Mouse (Mus musculus) hindbrain, embryonic 10.5 days (tissue): ENCODE measurements around the gene Slco6c1. TPM values are rescaled to one million over a fixed set of nuclear protein-coding genes. Genes with fewer than 3 reads are reported as not detected.

Experiments
- DNase-seq: peaks from one replicate; pipeline ENCODE4 v3.0.0-alpha.2; 2017; ENCODE audit warnings: low spot score
- H3K27ac ChIP-seq: fragments of 300-500 bp; sonication (generic); 2 replicates; pipeline ENCODE4 v1.5.1; 2016; ENCODE audit warnings: mild to moderate bottlenecking, moderate library complexity
- H3K27me3 ChIP-seq: fragments of 300-500 bp; sonication (generic); 2 replicates; pipeline ENCODE4 v1.6.1; 2016; ENCODE audit warnings: mild to moderate bottlenecking; ENCODE audit not compliant: poor library complexity, insufficient read depth, severe bottlenecking
- H3K36me3 ChIP-seq: fragments of 300-500 bp; sonication (generic); 2 replicates; pipeline ENCODE4 v1.6.1; 2016; ENCODE audit warnings: mild to moderate bottlenecking, moderate library complexity
- H3K4me1 ChIP-seq: fragments of 300-500 bp; sonication (generic); replicated peaks from 2 replicates; pipeline ENCODE4 v1.6.1; 2016; ENCODE audit warnings: mild to moderate bottlenecking
- H3K4me3 ChIP-seq: fragments of 300-500 bp; sonication (generic); 2 replicates; pipeline ENCODE4 v1.5.1; 2016; ENCODE audit warnings: mild to moderate bottlenecking, moderate library complexity
- H3K9me3 ChIP-seq: fragments of 300-500 bp; sonication (generic); 2 replicates; pipeline ENCODE4 v1.6.1; 2016; ENCODE audit warnings: mild to moderate bottlenecking, moderate library complexity
- WGBS: fragments of 180-500 bp; shearing (Covaris S2); methylation state at CpG from one replicate; pipeline ENCODE4 v1.1.7; 2016; 5-methylcytosine and 5-hydroxymethylcytosine counted together
- polyA plus RNA-seq: library from polyadenylated mRNA; unstranded; fragments of >200 nt; fragmentation: Nextera tagmentation; extraction: Ambion mirVana; gene quantifications from 2 replicates; pipeline ENCODE4 v1.2.1, GENCODE M21; 2016

Gene Slco6c1
- not detected in 2 replicates for polyA plus RNA-seq

DNA sequence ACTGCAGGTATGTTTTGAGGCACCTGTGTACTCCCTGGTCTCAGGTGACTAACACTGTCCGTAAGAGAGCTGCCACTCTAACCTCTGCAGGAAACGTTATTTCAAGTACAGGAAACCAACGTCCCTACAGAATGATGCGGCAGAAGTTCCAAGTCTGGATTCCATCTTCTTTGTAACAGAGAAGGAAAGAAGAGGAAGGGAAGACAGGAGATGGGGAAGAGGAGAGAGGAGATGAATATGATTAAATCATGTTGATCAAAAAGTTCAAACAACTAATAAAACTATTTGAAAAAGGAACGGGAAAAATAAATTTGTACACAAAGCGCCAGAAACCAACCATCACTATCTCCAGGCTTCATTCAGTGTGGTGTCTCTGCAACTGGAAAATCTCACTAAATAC lies at the start of gene Slco6c1:
TSS of gene Slco6c1 (minus strand) at position 101 of the 400 bp plus-strand sequence.
- Histone ChIP-seq H3K4me1 (no peaks in the 10 kb centered on the region), H3K27me3 (no peaks in the 10 kb centered on the region), H3K27ac (no peak within 1 kb of the TSS), H3K36me3 (no peaks in the 10 kb centered on the region), H3K4me3 (no peak within 1 kb of the TSS), H3K9me3 (no peaks in the 10 kb centered on the region)
- WGBS: 92% methylated on average over 6 of the region's 6 CpGs
- no peak for DNase-seq

DNA sequence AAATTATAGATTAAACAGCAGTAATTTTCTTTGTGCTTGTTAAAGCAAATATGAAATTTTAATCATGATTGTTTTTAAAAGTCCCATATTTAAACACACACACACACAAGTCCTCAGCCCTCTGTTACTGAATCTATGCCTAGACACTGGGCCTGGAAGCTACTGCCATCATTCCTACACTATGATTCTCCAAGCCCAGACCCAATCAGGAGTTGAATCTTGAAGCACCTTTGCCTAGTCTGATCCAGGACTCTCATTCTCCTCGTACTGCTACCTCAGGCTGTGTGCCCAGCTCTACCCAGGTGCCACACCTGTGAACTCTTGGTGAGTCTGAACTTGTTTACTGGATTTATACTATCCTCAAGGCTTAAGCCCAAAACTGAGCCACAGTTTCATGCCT lies 89.1 kb downstream of the Slco6c1 start:
- Histone ChIP-seq H3K27me3 (no peaks in the 10 kb centered on the region), H3K4me1 (no peaks in the 10 kb centered on the region), H3K4me3 (no peak overlapping the region), H3K27ac (no peak overlapping the region), H3K9me3 (no peaks in the 10 kb centered on the region), H3K36me3 (no peaks in the 10 kb centered on the region)
- DNase-seq: no peak
- 67% methylated on average over 1 of the region's 1 CpGs for WGBS

DNA sequence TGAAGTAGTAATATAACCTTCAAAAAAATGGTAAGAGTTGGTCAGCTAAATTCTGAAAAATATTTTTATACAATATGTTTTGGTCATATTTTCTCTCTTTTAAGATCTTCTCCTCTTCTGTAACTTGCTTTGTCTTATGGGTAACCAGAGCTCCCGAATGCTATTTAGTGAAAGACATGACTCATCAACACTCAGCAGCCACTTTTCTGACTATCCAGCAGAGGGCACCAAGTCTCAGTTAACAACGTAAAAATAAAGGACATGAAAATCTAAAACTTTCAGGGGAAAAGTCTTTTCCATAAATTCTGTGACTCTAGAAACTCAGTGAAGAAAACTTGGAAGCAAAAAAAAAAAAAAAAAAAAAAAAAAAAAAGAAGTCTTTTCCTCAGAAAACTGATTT lies 89.6 kb downstream of the Slco6c1 start:
- Histone ChIP-seq H3K27me3 (no peaks in the 10 kb centered on the region), H3K4me1 (no peaks in the 10 kb centered on the region), H3K9me3 (no peaks in the 10 kb centered on the region), H3K4me3 (no peak overlapping the region), H3K27ac (no peak overlapping the region), H3K36me3 (no peaks in the 10 kb centered on the region)
- WGBS: 21% methylated on average over 2 of the region's 2 CpGs
- DNase-seq: no peak

DNA sequence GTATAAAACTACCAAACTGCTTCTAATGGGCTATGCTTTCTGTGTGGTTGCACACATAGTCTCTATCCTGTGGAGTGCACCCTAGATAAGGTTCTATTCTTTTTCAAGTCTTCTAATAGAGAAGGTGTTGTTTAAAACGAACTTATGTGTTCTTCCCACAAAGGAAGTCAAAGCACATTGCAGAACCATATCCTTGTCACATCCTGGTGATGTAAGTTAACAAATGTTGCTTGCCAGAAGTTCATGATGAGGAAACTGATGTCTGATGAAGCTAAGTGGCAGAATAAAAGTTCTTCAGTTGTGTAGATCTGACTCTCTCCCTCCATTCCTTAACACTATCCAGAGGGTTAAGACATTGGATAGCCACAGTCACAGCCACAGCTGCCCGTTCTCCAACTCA lies 90.1 kb downstream of the Slco6c1 start:
- no peak for DNase-seq
- 78% methylated on average over 2 of the region's 2 CpGs for WGBS
- H3K9me3 ChIP-seq: no peaks in the 10 kb centered on the region
- H3K4me3 ChIP-seq: no peak overlapping the region
- H3K36me3 ChIP-seq: no peaks in the 10 kb centered on the region
- no peak overlapping the region for H3K27ac ChIP-seq
- no peaks in the 10 kb centered on the region for H3K27me3 ChIP-seq
- no peaks in the 10 kb centered on the region for H3K4me1 ChIP-seq

DNA sequence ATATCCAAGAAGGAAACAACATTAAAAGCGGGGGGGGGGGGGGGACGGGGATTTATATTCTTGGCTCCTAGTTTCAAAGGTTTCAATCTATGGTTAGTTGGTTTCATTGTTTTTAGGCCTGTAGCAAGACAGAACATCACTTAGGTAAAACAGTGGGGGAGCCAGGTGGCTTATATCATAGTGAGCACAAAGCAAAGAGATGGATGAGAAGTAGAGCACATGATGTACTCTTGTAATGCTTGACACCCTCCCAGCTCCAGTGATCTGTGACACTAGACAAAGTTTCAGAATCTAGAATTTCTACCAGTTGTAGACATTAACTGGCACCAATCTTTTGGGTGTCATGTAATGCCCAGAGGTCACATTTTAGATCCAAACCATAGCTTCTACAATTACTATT lies 106.7 kb downstream of the Slco6c1 start:
- no peaks in the 10 kb centered on the region for H3K9me3 ChIP-seq
- no peaks in the 10 kb centered on the region for H3K4me1 ChIP-seq
- 87% methylated on average over 2 of the region's 2 CpGs for WGBS
- H3K27me3 ChIP-seq: no peaks in the 10 kb centered on the region
- H3K4me3 ChIP-seq: no peak overlapping the region
- no peak for DNase-seq
- H3K27ac ChIP-seq: no peak overlapping the region
- no peaks in the 10 kb centered on the region for H3K36me3 ChIP-seq

DNA sequence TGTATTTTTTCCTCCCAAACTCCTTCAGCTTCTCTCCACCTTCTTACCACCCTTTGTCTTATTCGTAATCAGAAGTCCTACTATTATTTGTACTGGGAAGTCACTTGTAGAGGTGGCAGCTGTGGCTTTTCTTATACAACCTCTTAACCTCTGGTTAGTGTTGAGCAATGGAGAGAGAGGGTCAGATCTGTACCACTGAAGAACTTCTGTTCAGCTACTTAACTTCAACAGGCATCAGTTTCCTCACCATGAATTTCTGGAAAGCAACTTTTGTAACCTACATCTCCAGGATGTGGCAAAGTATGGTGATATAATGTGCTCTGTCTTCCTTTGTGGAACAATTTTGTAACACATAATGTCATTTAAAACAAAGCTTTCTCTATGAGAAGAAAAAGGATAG lies 108.7 kb downstream of the Slco6c1 start:
- no peaks in the 10 kb centered on the region for H3K9me3 ChIP-seq
- no peak for DNase-seq
- H3K27me3 ChIP-seq: no peaks in the 10 kb centered on the region
- no peaks in the 10 kb centered on the region for H3K4me1 ChIP-seq
- no peak overlapping the region for H3K27ac ChIP-seq
- WGBS: 60% methylated on average over 1 of the region's 1 CpGs
- no peak overlapping the region for H3K4me3 ChIP-seq
- no peaks in the 10 kb centered on the region for H3K36me3 ChIP-seq

DNA sequence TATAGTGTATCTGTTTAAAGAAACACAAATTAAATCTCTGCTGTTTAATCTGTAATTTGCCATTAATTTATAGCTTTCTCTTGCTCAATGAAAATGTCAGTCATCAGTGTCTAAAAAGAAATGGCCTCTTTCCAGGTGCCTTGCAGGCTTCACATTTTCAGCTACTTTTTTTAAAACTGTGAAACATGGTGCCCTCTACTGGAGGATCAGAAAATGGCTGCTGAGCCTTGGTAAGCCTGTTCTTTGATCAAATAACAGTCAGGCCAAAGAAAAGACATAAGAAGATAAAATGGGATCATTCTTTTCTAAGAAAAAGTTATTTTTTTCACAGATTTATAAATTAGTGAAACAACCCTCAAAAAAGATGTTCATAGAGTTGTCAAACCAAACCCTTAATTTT lies 109.1 kb downstream of the Slco6c1 start:
- DNase-seq: peak; percentile 17
- Histone ChIP-seq H3K36me3 (no peaks in the 10 kb centered on the region), H3K9me3 (no peaks in the 10 kb centered on the region), H3K27me3 (no peaks in the 10 kb centered on the region), H3K4me1 (no peaks in the 10 kb centered on the region), H3K27ac (no peak overlapping the region), H3K4me3 (no peak overlapping the region)
